Mouse (Mus musculus): ENCODE results near the gene Npas3.

Gene Npas3

DNA sequence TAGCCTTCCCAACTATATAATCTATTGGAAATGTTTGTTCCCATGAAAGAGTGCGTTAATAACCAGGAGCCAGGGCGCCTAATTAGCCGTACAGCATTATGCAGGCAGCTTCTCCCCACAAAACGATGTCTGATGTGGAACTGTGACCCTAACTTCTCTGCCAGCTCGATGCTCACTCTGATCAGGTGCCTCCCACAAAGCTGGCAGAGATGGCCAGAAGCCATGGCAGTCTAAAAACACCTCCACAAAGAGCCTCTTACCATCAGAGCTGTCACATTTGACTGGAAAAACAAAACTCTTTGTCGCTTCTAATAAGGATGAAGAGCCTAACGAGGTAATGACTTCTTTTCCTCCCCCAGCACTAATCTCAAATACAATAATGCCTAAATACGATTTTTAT, 845.3 kb downstream of the Npas3 start:
- DNase-seq, result no peak

DNA sequence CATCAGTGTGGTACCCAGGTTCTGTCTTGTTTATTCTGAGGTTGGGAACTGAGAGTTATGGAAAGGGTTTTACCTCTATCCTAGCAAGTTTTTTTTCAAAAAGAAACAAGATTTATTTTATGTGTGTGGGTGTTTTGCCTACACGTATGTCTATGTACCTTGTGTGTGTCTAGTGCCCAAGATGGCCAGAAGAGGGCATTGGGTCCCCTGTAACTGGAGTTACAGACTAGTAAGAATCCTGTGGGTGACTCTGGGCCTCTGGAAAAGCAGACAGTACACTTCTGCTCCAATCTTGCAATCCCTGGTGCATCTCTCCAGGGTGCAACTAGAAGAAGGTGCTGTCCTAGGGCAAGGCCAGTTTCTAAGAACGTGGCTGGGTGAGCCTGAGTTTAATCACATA, 848.0 kb downstream of the Npas3 start:
- no peak for DNase-seq

DNA sequence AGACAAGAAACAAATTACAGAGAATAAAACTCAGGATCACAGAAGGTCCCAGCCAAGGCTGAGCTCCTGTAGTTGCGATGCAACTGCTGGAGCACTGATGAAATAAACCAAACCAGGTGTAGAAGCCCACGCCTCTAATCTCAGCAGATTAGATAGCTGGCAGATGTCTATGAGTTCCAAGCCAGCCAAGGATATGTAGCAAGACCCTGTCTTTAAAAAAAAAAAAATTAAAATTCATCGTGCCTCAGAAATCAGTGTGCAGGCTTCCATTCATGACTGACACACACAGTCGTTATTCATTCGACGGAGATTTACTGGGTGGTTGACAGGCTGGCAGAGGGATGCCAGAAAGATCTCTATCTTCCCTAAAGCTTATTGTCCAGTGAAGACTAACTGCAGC, 849.7 kb downstream of the Npas3 start:
- DNase-seq, result no peak

DNA sequence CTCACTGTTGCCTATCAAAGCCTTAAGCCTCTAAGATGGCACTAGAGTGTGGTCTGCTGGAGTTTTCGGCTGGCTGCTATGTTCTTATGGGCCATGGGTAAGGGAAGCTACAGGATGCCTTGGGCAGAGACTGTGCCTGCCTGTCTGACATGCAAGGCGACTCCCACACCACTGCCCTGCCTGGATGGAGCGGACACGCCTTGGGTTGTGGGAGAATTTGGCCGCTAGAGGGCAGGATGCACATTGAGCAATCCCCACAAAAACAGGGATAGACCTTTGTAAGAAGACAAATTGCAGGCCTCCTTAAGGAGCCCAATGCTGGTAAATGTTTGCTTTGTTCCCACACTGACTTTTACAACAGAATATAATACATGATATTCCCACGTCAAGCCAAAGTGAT, 850.3 kb downstream of the Npas3 start:
- DNase-seq, result peak; percentile 8 to 46

DNA sequence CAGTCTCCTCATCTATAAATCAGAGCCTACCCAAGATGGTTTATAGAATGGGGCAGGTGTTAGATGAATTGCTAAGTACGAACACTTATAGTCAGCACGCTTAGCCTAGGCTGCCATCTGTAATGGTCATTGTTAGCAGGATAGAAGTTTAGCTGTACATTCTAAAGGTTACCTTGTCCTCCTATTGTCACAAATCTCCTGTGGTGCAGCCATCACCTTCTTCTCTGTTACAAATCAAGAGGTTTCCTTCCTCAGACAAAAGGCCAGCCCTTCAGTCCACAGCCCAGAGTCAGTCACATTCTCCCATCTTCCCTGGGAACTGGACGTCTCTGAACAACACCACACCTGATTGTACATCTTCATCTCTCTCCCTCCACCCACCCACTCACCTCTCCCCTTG, 851.0 kb downstream of the Npas3 start:
- DNase-seq, result no peak

DNA sequence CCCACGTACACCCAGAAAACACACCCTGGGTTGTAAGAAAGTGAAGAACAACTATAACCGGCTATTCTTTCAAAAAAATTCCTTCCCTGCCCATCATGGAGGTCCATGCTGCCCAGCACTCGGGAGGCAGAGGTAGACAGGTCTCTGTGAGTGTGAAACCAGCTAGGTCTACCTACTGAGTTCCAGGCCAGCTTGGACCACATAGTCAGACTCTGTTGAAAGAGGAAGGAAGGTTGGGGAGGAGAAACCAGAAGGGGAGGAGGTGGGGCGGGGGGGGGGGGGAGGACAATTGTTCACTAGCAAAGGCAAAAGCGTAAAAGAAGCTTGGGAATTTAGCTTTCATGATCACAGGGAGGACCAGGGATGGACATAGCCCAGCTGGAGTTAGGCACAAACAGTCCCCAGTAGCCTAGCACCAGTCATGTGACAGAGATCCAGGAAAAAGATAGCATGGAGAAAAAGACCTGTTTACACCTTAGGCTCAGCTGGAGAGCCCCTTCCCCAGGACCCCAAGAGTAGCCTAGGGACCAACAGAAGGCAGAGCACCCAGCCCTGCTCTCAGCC, 852.9 kb downstream of the Npas3 start:
- DNase-seq, result no peak

DNA sequence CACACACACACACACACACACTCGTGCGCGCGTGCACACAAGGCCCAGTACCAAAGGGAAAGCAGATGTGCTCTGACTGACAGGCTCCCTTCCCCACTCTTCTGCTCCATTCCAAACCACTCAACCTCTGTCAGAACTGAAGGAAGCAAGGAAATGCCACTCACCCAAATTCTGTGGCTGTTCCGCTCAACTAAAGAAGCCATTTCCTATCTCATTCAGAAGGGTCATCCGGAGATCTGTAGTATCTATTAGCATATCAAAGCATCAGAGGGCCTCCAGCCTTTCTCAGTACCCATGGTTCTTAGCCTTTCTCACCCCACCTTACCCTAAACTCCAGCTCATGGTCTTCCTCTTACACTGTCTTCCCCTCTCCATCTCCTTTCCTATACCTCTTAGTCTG, 854.0 kb downstream of the Npas3 start:
- no peak for DNase-seq

DNA sequence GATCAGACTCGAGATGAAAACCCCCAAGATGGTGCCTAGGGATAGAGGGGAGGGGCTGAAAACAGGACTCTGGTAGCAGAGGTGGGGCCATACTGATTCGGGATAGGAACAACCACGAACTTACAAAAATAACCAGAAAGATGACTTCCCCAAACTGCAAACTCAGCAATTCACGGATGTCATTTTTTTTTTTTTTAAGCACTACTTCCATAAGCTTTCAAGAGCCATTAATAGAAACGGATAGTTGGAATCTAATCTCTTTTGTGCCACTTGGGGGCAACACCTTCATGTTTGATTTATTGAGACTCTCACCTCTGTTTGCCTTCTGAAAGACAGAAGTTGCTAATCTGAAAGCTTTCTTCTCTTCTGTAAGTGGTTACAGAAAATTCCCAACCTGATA, 857.1 kb downstream of the Npas3 start:
- DNase-seq, result no peak

DNA sequence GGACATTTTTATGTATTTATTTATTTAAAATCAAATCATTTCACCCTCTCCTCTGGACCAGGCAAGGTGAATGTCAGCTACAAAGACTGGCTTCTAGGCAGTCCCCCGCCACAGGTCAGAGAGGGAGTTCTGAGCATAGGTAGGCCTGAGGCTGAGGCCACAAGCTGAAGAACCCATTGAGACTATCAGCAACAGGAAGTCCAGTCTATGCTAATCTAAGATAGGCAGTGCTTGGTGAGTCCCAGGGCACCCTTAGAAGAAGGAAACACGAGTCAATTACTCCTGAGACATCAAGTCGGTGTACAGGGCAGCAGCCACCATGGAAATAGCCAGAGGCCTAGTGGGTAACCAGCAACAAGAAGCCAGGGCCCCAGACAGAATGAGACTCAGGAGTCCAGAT, 857.5 kb downstream of the Npas3 start:
- no peak for DNase-seq

DNA sequence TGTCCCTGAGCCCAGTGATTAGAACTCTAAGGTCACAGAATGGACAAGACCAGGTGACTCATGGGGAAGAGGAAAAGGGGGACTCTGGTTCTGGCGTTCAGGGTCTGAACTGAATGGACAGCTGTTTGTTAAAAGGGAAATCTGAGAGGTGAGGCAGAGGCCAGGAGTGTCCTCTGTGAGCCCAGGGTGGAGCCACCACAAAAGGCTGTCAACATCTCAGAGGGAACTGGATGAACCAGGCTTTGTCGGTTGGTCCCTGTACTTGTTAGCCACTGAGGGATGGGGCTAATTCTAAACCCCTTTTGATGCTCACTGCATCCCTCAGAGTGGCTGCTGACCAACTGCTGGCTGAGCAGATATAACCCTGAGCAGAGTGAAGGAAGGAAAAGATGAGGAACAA, 861.9 kb downstream of the Npas3 start:
- no peak for DNase-seq

DNA sequence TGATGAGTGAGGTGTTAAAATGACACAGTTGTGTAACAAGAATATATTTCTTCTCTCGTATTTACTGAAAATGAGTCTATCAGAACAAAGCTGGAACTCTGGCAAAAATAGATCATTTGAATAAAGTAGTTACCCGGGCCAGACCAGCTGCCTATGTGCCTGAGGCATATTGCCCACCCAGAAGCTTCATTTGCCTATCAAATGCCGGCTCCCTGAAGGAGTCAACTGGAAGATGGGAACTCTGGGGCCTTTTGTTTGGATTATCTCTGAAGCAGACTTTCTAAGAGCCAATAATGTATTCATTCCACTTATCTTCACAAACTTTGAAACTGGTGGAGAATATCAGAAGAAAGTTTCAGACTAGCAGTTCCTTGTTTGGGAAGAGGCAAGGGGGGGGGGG, 862.5 kb downstream of the Npas3 start:
- no peak for DNase-seq

DNA sequence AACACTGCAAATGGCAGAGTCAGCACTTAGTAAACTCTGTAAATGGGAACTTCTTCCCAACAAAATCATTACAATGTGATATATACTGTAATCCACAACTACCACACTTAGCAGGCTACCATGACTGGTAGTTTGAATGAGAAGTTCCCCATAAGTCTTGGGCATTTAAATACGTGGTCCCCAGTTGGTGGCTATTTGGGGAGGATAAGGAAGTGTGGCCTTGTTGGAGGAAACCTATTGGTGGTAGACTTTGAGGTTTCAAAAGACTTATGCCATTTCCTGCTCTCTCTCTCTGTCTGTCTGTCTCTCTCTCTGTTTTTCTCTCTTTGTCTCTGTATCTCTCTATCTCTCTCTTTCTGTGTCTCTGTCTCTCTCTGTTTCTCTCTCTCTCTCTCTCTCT, 871.9 kb downstream of the Npas3 start:
- DNase-seq, result no peak

DNA sequence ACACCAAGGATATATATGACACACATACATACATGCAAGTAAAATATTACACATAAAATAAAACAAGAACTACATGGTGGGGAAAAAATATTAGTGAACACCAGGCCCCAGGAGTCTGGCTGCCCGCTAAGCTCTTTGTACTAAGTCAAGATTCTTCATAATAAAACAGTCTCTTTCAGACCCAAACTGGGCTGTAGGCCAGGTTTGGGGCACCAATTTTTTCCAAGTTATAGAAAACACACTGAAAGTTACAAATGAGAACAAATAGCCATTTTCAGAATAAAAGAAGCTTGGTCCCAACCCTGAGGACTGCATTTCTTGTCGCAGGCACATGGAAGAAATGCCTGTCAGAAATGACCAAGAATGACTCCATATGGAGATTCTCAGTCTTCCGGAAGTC, 872.8 kb downstream of the Npas3 start:
- DNase-seq, result no peak
